Mouse (Mus musculus) hindlimb bud, embryonic 11.5 days (tissue): ENCODE data around the gene Garem2.

Source experiments
- DNase-seq: peaks from one replicate; pipeline ENCODE4 v3.0.0-alpha.2; 2012; ENCODE audit warnings: low read depth, low spot score; ENCODE audit errors: extremely low spot score

Gene Garem2

DNA sequence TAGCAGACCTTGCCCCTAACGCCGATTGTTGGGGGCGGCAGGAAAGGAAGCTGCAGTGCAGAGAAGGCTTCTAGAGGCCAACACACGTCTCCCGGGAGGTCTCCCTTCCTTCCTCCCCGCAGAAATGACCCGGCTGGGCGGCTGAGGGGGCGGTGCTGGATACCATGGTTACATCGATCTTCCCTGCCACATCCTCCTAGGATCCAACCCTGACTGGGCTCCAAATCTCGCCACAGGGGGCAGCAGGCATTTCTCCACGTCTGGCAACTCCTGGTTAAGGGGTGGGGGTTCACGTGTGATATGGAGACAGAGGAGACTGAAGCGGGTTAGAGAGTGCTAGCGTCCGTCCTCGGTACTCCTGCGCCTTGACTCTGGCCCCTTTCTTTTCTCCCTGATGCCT, 6.2 kb downstream of the Garem2 start:
- no peak for DNase-seq

- no peak for DNase-seq
Measured at GRCm38 (mm10) chr5:30111771-30112170, 6.8 kb downstream of the Garem2 start.

GRCm38 (mm10) chr5:30112533-30113068, 7.6 kb downstream of the Garem2 start:
- DNase-seq, result no peak

DNA sequence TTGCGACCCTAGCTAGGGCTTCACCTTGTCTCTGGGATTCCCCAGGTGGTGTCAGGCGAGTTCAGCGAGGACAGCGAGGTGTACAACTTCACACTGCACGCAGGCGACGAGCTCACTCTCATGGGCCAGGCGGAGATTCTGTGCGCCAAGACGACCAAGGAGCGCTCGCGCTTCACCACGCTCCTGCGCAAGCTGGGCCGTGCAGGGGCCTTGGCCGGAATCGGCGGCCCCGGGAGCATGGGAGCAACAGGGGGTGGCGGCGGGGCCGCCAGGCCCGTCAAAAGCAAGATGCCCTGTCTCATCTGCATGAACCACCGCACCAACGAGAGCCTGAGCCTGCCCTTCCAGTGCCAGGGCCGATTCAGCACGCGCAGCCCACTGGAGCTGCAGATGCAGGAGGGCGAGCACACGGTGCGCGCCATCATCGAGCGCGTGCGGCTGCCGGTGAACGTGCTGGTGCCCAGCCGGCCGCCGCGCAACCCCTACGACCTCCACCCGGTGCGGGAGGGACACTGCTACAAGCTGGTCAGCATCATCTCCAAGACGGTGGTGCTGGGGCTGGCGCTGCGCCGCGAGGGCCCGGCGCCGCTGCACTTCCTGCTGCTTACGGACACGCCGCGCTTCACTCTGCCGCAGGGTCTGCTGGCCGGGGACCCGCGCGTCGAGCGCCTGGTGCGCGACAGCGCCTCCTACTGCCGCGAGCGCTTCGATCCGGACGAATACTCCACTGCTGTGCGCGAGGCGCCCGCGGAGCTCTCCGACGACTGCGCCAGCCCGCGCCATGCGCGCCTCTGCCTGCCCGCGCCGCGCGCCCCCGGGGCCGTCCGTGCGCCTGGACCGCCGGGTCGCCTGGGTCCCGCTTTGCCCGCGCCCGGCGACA, 9.2 kb downstream of the Garem2 start:
- no peak for DNase-seq

GRCm38 (mm10) chr5:30114761-30115140, 9.8 kb downstream of the Garem2 start:
- no peak for DNase-seq

DNA sequence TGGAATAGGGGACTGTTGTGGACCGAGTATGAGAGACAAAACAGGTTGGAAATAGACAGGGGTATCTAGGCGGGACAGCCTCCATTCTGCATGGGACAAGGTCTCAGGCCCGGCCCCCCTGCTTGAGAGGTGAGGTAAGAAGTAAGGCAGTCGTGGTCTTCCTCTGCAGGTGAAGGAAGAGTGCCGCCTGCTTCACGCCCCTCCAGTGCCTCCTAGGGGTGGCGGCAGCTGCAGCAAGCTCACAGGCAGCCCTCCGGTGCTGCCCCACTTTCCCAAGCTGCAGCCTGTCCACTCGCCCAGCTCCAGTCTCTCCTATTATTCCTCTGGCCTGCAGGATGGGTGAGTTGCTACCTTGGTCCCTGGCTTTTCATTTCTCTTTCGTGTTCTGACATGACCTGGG, 10.8 kb downstream of the Garem2 start:
- no peak for DNase-seq

DNA sequence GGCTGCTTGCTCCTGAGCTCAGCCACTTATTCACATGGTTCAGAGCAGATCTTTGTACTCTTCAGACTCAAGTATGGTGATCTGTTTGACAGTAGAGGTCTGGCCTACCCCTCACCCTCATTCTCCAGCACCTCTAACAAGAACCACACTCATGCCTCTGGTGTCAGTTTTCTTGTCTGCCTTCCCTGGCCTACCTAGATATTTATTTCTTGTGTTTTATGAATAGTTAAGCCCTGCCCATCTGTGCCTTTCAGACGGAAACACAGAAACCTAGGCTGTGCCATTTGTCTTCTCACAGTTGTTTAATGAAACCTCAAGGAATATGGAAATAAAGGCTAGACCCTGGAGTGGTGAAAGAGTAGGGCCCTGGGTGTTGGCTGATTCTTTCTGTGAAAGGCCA, 13.1 kb downstream of the Garem2 start:
- DNase-seq, result no peak

- no peak for DNase-seq
Measured at GRCm38 (mm10) chr5:30119163-30119562, 14.2 kb downstream of the Garem2 start.

DNA sequence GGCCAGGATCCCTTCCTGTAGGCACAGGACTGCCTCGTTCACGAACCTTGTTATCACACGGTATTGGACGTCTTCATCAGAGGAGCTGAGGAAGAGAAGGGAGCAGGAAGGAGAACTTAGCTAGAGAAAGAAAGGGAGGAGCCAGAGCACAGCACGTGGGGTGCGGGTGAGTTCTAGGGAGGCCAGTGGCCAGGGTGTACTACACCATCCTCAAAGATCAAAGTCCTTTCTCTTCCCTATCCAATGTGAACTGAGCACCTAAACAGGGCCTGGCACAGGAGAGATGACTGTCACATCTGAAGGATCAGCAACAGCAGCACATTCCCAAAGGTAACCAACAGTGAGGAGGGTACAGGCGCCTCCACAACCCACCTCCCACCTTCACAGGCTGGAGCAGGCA, 15.1 kb downstream of the Garem2 start:
- DNase-seq, result no peak

- no peak for DNase-seq
Measured at GRCm38 (mm10) chr5:30122481-30122880, 17.5 kb downstream of the Garem2 start.

GRCm38 (mm10) chr5:30125587-30125986, 20.6 kb downstream of the Garem2 start:
- DNase-seq, result no peak

- DNase-seq, result no peak
Measured at GRCm38 (mm10) chr5:30126756-30127155, 21.8 kb downstream of the Garem2 start.

GRCm38 (mm10) chr5:30127921-30128597, 23.1 kb downstream of the Garem2 start:
- no peak for DNase-seq

DNA sequence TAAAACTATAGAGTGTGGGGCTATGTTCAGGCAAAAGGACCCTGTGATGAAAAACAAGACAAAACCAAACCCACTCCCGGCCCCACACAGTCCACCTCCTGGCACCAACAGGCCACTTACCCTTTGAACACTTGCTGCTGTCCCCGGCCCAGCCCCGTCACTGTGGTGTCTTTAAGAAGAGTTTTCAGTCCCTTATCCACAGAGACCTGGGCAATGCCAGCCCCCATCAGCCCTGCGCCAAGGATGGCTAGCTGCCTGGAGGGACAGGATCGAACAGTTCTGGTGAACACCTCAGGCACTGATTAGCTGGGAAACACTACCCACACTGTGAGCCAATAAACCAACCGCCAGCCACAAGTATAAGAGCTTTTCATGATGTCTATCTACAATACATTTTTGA, 23.7 kb downstream of the Garem2 start:
- DNase-seq, result no peak

GRCm38 (mm10) chr5:30131246-30131645, 26.3 kb downstream of the Garem2 start:
- DNase-seq, result no peak

GRCm38 (mm10) chr5:30132173-30132572, 27.2 kb downstream of the Garem2 start:
- no peak for DNase-seq

DNA sequence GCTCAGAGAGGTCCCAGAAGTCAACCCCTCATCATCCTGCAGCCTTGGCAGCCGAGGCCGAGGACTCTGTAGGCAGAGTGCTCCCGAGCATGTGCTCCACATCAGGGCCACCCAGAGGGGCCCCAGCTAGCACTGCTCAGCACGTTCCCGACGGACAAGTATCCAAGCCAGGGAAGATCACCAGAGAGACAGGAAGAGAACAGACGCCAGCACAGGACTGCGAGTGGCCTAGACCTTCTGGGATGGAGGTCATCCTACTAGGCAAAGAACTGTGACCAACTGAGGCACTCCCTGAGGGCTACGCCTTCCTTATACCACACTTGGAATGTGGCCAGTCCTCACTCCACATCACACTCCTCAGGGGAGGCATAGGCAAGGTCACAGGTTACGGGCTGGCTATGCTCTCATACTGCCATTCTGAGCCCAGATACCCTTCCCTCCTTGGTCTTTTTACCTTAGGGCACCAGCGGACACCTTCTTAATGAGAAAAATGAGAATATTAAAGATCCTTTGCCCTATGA, 30.8 kb downstream of the Garem2 start:
- no peak for DNase-seq

GRCm38 (mm10) chr5:30137271-30137670, 32.3 kb downstream of the Garem2 start:
- no peak for DNase-seq

DNA sequence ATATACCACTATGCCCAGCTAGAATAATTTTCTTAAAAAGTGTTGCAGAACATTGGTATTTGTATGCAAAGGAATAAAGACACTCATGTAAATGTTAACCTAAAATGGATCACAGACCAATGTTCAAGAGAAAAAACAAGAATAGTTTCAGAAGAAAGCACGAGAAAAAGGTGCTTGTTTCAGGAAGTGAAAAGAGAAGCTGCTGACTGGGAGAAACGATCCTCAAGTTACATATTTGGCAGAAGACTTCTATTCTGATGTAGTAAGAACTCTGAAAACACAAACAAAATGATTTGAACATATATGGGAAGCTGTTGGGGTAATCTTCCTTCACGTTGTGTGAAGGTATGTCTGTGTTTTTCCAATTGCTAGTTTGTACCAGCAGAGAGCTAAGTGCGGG, 33.2 kb downstream of the Garem2 start:
- no peak for DNase-seq

DNA sequence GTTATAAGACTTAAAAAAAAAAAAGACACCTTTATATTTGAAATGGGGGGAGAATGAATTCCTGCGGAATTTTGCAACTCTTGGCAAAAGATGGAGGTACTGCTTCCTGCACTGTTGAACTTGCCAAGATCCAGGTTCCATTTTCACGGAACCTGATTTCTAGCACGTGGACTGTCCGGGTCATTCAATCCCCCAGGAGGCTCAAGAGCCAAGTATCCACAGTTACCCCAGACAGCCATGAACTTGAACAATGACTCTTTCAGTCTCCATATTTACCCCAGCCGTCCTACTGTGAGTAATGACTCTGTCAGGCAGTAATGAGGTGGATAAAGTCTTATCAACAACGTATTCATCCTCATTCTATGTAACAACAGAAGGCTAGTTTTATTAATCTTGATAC, 41.6 kb downstream of the Garem2 start:
- DNase-seq, result no peak

- no peak for DNase-seq
Measured at GRCm38 (mm10) chr5:30148133-30148920, 43.4 kb downstream of the Garem2 start.
